Mouse (Mus musculus): ENCODE data around the gene Hnrnpu. TPM values are rescaled to one million over a fixed set of nuclear protein-coding genes. Genes with fewer than 3 reads are reported as not detected.
A peak's percentile ranks its signal among the peaks of the same experiment; 100 is the strongest.

Gene Hnrnpu
- polyA plus RNA-seq (2015; fragmentation: Nextera tagmentation; extraction: Ambion mirVana) = 356 and 362 TPM in 2 replicates

- under 1% methylated on average over 65 of the region's 73 CpGs for WGBS
- no peaks in the 10 kb centered on the region for H3K9me3 ChIP-seq (replicated peaks)
- peaks cover 18% of the 10 kb centered on the region for H3K4me1 ChIP-seq
- H3K36me3 ChIP-seq = peaks cover 16% of the 10 kb centered on the region
- H3K9ac ChIP-seq = peak within 1 kb of the TSS; percentile 100
- no peaks in the 10 kb centered on the region for H3K27me3 ChIP-seq
- H3K4me2 ChIP-seq (replicated peaks) = peak within 1 kb of the TSS; percentile 61
- peak; percentile 90 for ATAC-seq (ENCODE audit: insufficient number of reproducible peaks, low FRiP score, low TSS enrichment, low read depth)
- H3K27ac ChIP-seq (replicated peaks) = peak within 1 kb of the TSS; percentile 99
- peak within 1 kb of the TSS; percentile 100 for H3K4me3 ChIP-seq (replicated peaks)
Observed at GRCm38 (mm10) chr1:178337551-178338317, at the start of gene Hnrnpu. Gene Hnrnpu (minus strand): TSS chr1:178337797.

DNA sequence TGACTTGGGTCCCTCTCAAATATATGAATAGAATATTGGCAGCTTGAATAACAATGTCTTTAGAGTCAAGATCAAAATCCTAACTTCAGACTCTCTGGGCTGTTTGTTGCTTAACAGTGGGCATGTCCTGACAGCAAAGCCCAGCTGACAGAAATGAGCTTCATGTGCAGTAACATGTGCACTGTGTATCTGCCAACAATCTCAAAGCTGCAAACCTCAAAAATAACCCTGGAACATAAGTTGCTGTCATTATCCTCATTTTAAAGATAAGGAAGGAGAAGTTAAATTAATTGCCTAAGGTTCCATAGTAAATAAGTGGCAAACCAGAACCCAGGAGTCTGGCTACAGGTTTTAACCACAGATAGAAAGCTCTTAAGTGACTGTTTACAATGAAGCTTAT is 44.6 kb upstream of the Hnrnpu start:
- no peak overlapping the region for H3K27ac ChIP-seq (replicated peaks)
- H3K4me1 ChIP-seq = no peaks in the 10 kb centered on the region
- no peak; the same call in 1 of the 2 replicates for ATAC-seq (ENCODE audit: insufficient number of reproducible peaks, low FRiP score, low TSS enrichment, low read depth)
- no peak overlapping the region for H3K4me2 ChIP-seq (replicated peaks)
- H3K27me3 ChIP-seq = no peaks in the 10 kb centered on the region
- no peaks in the 10 kb centered on the region for H3K36me3 ChIP-seq
- no peak overlapping the region for H3K9ac ChIP-seq
- no peak overlapping the region for H3K4me3 ChIP-seq (replicated peaks)
- no peaks in the 10 kb centered on the region for H3K9me3 ChIP-seq (replicated peaks)

GRCm38 (mm10) chr1:178379224-178379623 is 41.6 kb upstream of the Hnrnpu start:
- Histone ChIP-seq H3K9me3 (replicated peaks) (no peaks in the 10 kb centered on the region), H3K9ac (no peak overlapping the region), H3K36me3 (no peaks in the 10 kb centered on the region), H3K27ac (replicated peaks) (no peak overlapping the region), H3K4me1 (no peaks in the 10 kb centered on the region), H3K4me3 (replicated peaks) (no peak overlapping the region), H3K4me2 (replicated peaks) (no peak overlapping the region), H3K27me3 (no peaks in the 10 kb centered on the region)
- no peak for ATAC-seq (ENCODE audit: insufficient number of reproducible peaks, low FRiP score, low TSS enrichment, low read depth)
- 88% methylated on average over 1 of the region's 1 CpGs for WGBS

DNA sequence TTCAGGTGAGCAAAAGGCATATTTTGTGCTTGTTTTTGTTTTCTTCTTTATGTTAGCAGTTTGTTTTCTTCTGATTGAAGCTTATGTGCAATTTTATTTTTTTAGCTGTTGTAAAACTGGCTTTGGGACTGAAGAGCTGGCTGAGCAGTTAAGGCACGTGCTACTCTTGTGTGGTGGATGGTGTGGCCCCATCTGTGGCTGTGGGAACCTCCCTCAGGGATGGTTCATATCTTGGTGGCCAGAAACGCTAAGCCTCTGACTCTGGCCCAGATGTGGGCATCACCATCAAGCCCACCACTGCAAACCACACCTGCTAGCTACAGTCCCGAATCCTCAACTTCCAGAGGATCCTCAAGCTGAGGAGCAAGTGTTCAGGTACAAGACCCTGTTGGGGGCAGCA is 40.5 kb upstream of the Hnrnpu start:
- 74% methylated on average over 3 of the region's 3 CpGs for WGBS
- Histone ChIP-seq H3K27ac (replicated peaks) (no peak overlapping the region), H3K9ac (no peak overlapping the region), H3K9me3 (replicated peaks) (no peaks in the 10 kb centered on the region), H3K27me3 (no peaks in the 10 kb centered on the region), H3K4me3 (replicated peaks) (no peak overlapping the region), H3K36me3 (no peaks in the 10 kb centered on the region), H3K4me1 (no peaks in the 10 kb centered on the region), H3K4me2 (replicated peaks) (no peak overlapping the region)
- no peak for ATAC-seq (ENCODE audit: insufficient number of reproducible peaks, low FRiP score, low TSS enrichment, low read depth)

DNA sequence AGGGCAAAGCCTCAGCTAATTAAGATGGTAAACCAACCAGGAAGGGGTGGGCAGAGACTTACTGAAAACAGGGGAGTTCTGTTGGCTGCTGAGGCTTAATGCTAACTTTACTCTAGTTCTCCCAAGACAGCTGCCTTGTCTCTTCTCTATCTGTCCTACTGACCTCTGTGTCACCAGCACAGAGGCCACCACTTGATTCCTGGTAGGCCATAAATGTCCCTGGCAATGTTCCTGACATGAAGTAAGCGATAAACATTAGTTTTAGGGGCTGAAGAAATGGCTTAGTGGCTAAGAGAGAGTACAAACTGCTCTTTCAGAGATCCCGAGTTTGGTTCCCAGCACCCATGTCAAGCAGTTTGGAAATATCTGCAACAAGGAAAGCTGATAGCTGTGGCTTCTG is 39.3 kb upstream of the Hnrnpu start:
- Histone ChIP-seq H3K9ac (no peak overlapping the region), H3K4me1 (no peaks in the 10 kb centered on the region), H3K27me3 (no peaks in the 10 kb centered on the region), H3K36me3 (no peaks in the 10 kb centered on the region), H3K4me3 (replicated peaks) (no peak overlapping the region), H3K4me2 (replicated peaks) (no peak overlapping the region), H3K9me3 (replicated peaks) (no peaks in the 10 kb centered on the region), H3K27ac (replicated peaks) (no peak overlapping the region)
- ATAC-seq (ENCODE audit: insufficient number of reproducible peaks, low FRiP score, low TSS enrichment, low read depth) = no peak
- 75% methylated on average over 2 of the region's 2 CpGs for WGBS

DNA sequence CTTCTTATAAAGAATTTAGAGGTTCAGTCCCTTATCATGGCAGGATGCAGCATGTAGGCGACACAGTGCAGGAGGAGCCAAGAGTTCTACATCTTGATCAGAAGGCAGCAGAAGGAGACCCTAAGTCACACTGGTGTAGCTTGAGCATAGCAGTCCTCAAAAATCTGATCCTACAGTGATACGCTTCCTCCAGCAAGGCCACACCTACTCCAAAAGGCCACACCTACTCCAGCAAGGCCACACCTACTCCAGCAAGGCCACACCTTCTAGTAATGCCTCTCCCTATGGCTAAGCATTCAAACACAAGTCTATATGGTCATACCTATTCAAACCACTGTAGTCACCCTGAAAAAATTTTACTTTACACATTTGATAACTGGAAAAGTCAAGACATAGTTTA is 38.5 kb upstream of the Hnrnpu start:
- Histone ChIP-seq H3K9me3 (replicated peaks) (no peaks in the 10 kb centered on the region), H3K4me3 (replicated peaks) (no peak overlapping the region), H3K27me3 (no peaks in the 10 kb centered on the region), H3K36me3 (no peaks in the 10 kb centered on the region), H3K4me1 (no peaks in the 10 kb centered on the region), H3K9ac (no peak overlapping the region), H3K4me2 (replicated peaks) (no peak overlapping the region), H3K27ac (replicated peaks) (no peak overlapping the region)
- WGBS = 87% methylated on average over 2 of the region's 2 CpGs
- ATAC-seq (ENCODE audit: insufficient number of reproducible peaks, low FRiP score, low TSS enrichment, low read depth) = no peak

- Histone ChIP-seq H3K9me3 (replicated peaks) (no peaks in the 10 kb centered on the region), H3K4me2 (replicated peaks) (no peak overlapping the region), H3K27ac (replicated peaks) (no peak overlapping the region), H3K27me3 (no peaks in the 10 kb centered on the region), H3K36me3 (no peaks in the 10 kb centered on the region), H3K9ac (no peak overlapping the region), H3K4me3 (replicated peaks) (no peak overlapping the region), H3K4me1 (no peaks in the 10 kb centered on the region)
- ATAC-seq (ENCODE audit: insufficient number of reproducible peaks, low FRiP score, low TSS enrichment, low read depth) = no peak
Observed at GRCm38 (mm10) chr1:178375381-178375780, 37.8 kb upstream of the Hnrnpu start.

DNA sequence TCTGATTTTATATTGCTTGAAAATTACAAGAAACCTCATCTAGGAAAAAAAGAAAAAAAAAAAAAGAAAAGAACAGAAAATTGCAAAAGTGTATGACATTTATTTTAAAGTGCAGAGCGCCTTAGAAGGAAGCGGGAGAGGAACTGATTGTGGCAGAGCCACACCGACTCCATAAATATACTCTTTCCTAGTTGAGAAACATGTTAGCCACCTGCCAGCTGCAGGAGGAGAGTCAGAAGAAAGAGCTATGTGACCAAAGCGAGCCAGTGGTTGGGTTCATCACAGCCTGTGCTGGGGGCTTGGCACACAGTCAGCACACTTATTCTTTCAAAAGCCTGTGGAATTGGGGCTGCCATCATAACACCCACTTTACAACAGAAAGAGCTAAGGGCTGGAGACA is 35.1 kb upstream of the Hnrnpu start:
- no peak for ATAC-seq (ENCODE audit: insufficient number of reproducible peaks, low FRiP score, low TSS enrichment, low read depth)
- H3K27ac ChIP-seq (replicated peaks) = no peak overlapping the region
- H3K4me1 ChIP-seq = peaks cover 11% of the 10 kb centered on the region
- no peaks in the 10 kb centered on the region for H3K36me3 ChIP-seq
- H3K4me2 ChIP-seq (replicated peaks) = no peak overlapping the region
- H3K9me3 ChIP-seq (replicated peaks) = no peaks in the 10 kb centered on the region
- 81% methylated on average over 4 of the region's 4 CpGs for WGBS
- no peaks in the 10 kb centered on the region for H3K27me3 ChIP-seq
- no peak overlapping the region for H3K4me3 ChIP-seq (replicated peaks)
- no peak overlapping the region for H3K9ac ChIP-seq

DNA sequence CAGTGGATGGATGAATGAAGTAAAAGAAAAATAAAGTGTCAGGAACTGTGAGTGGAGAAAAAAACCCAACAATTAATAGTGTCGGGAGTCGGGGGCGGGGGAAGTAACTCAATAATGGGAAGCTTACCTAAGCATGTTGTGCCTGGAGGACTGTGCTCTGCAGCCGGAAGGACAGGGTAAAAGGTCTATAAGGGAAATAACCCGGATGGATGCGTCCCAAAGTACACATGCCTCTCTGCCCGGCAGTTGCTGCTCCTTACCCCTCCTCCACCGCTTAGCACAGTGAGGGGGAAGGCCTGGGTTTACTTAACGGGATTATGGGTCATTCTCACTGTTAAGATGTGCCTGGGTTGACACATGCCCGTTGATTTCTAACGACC is 31.7 kb upstream of the Hnrnpu start:
- H3K4me2 ChIP-seq (replicated peaks) = peak overlapping the region; percentile 78
- H3K9me3 ChIP-seq (replicated peaks) = no peaks in the 10 kb centered on the region
- H3K36me3 ChIP-seq = no peaks in the 10 kb centered on the region
- ATAC-seq (ENCODE audit: insufficient number of reproducible peaks, low FRiP score, low TSS enrichment, low read depth) = peak; percentile 78
- 2% methylated on average over 11 of the region's 11 CpGs for WGBS
- H3K27me3 ChIP-seq = no peaks in the 10 kb centered on the region
- H3K9ac ChIP-seq = peak overlapping the region; percentile 47
- H3K4me3 ChIP-seq (replicated peaks) = peak overlapping the region; percentile 54
- H3K4me1 ChIP-seq = peaks cover 11% of the 10 kb centered on the region
- H3K27ac ChIP-seq (replicated peaks) = peak overlapping the region; percentile 77

- H3K4me2 ChIP-seq (replicated peaks) = peak overlapping the region; percentile 78
- H3K4me3 ChIP-seq (replicated peaks) = peak overlapping the region; percentile 54
- H3K27ac ChIP-seq (replicated peaks) = peak overlapping the region; percentile 77
- peaks cover 11% of the 10 kb centered on the region for H3K4me1 ChIP-seq
- WGBS = 1% methylated on average over 36 of the region's 36 CpGs
- no peaks in the 10 kb centered on the region for H3K9me3 ChIP-seq (replicated peaks)
- ATAC-seq (ENCODE audit: insufficient number of reproducible peaks, low FRiP score, low TSS enrichment, low read depth) = peak; percentile 94
- H3K9ac ChIP-seq = peak overlapping the region; percentile 47
- H3K36me3 ChIP-seq = no peaks in the 10 kb centered on the region
- H3K27me3 ChIP-seq = no peaks in the 10 kb centered on the region
Observed at GRCm38 (mm10) chr1:178368548-178369271, 31.1 kb upstream of the Hnrnpu start.

DNA sequence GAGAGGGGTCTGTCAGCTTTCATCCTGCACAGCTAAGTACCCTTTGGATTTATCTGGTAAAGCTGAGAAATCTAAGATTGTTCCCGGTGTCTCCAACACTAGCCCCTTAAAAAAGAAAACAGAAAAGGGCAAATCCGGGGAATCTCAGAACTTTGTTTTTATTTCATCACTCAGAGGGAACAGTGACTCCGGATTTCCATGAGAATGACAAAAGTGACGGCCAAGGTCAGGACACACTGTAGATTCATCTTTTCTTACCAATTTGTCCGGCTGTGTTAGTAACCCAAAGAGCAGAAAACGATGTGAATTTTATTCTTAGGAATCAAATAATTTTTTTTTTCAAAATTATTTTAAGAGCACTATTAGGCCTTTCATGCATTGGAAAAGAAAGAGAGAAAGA is 30.5 kb upstream of the Hnrnpu start:
- peaks cover 11% of the 10 kb centered on the region for H3K4me1 ChIP-seq
- H3K9me3 ChIP-seq (replicated peaks) = no peaks in the 10 kb centered on the region
- no peak overlapping the region for H3K27ac ChIP-seq (replicated peaks)
- 68% methylated on average over 6 of the region's 6 CpGs for WGBS
- no peak overlapping the region for H3K4me2 ChIP-seq (replicated peaks)
- no peaks in the 10 kb centered on the region for H3K27me3 ChIP-seq
- H3K36me3 ChIP-seq = no peaks in the 10 kb centered on the region
- H3K9ac ChIP-seq = no peak overlapping the region
- no peak for ATAC-seq (ENCODE audit: insufficient number of reproducible peaks, low FRiP score, low TSS enrichment, low read depth)
- no peak overlapping the region for H3K4me3 ChIP-seq (replicated peaks)
